Mouse (Mus musculus) neural tube, embryonic 15.5 days (tissue): ENCODE results near the gene Adcy2. TPM values are rescaled to one million over a fixed set of nuclear protein-coding genes. Genes with fewer than 3 reads are reported as not detected.

ENCODE experiments used
- ATAC-seq: fragments of 200-750 bp; cut with Nextera tagmentation; 2 replicates; pipeline ENCODE4 v1.8.0; 2017; ENCODE audit warnings: mild to moderate bottlenecking, moderate TSS enrichment, moderate library complexity; ENCODE audit not compliant: low FRiP score
- H3K27ac ChIP-seq: fragments of 300-500 bp; sonication (generic); replicated peaks from 2 replicates; pipeline ENCODE4 v1.5.1; 2015; ENCODE audit warnings: mild to moderate bottlenecking, inconsistent platforms
- H3K27me3 ChIP-seq: fragments of 300-500 bp; sonication (generic); replicated peaks from 2 replicates; pipeline ENCODE4 v1.6.1; 2015; ENCODE audit warnings: inconsistent platforms
- H3K36me3 ChIP-seq: fragments of 300-500 bp; sonication (generic); 2 replicates; pipeline ENCODE4 v1.6.1; 2015; ENCODE audit warnings: inconsistent platforms
- H3K4me1 ChIP-seq: fragments of 300-500 bp; sonication (generic); 2 replicates; pipeline ENCODE4 v1.6.1; 2015; ENCODE audit warnings: inconsistent platforms
- H3K4me2 ChIP-seq: fragments of 300-500 bp; sonication (generic); 2 replicates; pipeline ENCODE4 v1.6.1; 2015; ENCODE audit warnings: inconsistent platforms, mild to moderate bottlenecking, moderate library complexity
- H3K4me3 ChIP-seq: fragments of 300-500 bp; sonication (generic); replicated peaks from 2 replicates; pipeline ENCODE4 v1.5.1; 2015; ENCODE audit warnings: mild to moderate bottlenecking, inconsistent platforms
- H3K9ac ChIP-seq: fragments of 300-500 bp; sonication (generic); replicated peaks from 2 replicates; pipeline ENCODE4 v1.6.1; 2015; ENCODE audit warnings: mild to moderate bottlenecking, inconsistent platforms
- H3K9me3 ChIP-seq: fragments of 300-500 bp; sonication (generic); replicated peaks from 2 replicates; pipeline ENCODE4 v1.6.1; 2016; ENCODE audit warnings: inconsistent platforms
- WGBS: fragments of 180-500 bp; shearing (Covaris S2); methylation state at CpG from one replicate; pipeline ENCODE4 v1.1.7; 2015; ENCODE audit warnings: mixed read lengths; 5-methylcytosine and 5-hydroxymethylcytosine counted together
- polyA plus RNA-seq: library from polyadenylated mRNA; unstranded; fragments of >200 nt; fragmentation: Nextera tagmentation; extraction: Ambion mirVana; gene quantifications from 2 replicates; pipeline ENCODE4 v1.2.1, GENCODE M21; 2015

Adcy2 gene
- polyA plus RNA-seq, 1 experiment from 2014 or later = 22.0 TPM

DNA sequence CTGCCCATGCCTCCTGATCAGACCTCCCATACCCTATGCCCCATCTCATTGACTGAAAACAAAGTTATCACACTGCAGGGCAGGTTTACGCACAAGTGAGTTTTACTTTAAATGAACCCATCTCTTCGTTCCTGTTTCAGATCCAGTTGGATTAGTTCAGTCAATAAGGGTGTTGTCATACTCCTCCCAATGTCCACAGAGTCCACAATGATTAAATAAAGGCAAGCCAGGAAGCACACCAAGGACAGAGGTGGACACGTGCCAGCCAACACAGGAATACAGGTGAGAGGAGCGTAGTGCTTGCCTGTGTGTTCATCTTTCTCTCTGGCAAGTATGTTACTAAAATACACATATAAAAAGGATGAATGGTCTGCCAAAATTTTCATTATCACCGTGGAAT is 3.3 kb upstream of the Adcy2 start:
- 71% methylated on average over 5 of the region's 5 CpGs for WGBS
- H3K36me3 ChIP-seq = no peaks in the 10 kb centered on the region
- no peak overlapping the region for H3K27ac ChIP-seq
- H3K27me3 ChIP-seq = peaks cover 5% of the 10 kb centered on the region; the same call in 1 of the 2 replicates
- H3K4me2 ChIP-seq = no peak overlapping the region
- H3K4me3 ChIP-seq = no peak overlapping the region
- no peaks in the 10 kb centered on the region for H3K9me3 ChIP-seq
- H3K4me1 ChIP-seq = peaks cover 21% of the 10 kb centered on the region
- ATAC-seq = no peak
- H3K9ac ChIP-seq = no peak overlapping the region

DNA sequence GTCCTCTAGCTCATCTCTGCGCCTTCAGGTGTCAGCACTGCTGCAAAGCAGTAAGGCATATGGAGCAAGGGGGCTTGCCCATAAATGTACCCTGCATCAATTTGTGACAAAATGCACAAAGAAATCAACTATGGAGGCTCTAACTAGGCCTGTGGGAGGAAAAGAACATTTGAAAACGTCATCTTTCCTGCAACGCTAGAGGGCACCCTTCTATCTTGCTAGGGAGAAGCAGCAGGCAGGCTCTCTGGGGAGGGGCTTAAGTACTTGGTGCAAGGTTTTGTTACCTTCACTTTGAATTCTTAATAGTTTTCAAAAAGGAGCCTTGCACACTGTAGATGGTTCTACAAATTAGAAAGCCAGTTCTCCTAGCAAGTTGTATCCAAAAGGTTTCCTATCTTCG is 2.8 kb upstream of the Adcy2 start:
- Histone ChIP-seq H3K4me2 (no peak overlapping the region), H3K4me3 (no peak overlapping the region), H3K9ac (no peak overlapping the region), H3K4me1 (peaks cover 25% of the 10 kb centered on the region), H3K9me3 (no peaks in the 10 kb centered on the region), H3K27me3 (peaks cover 5% of the 10 kb centered on the region; the same call in 1 of the 2 replicates), H3K27ac (no peak overlapping the region), H3K36me3 (no peaks in the 10 kb centered on the region)
- ATAC-seq = no peak
- 22% methylated on average over 4 of the region's 4 CpGs for WGBS

DNA sequence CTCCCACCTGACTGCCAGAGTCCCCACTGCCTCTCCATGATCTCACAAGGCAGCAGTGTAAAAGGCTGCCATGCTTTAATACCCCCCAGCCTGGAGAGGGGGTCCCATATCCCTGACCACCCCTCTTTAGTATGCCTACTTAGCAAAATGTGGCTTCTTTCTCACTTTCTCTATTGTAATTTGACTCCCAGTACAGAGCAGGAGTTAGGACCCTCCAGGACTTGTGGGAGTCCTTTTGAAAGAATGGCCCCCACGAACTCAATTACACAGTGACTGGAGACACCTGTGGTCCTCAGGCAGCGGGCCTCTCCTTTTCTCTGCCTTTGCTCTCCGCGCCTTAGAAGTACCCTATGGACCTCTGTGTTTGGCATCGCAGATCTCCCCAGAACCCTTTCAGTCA is 485 bp upstream of the Adcy2 start:
- ATAC-seq = no peak
- H3K9ac ChIP-seq = peak overlapping the region; percentile 70; the same call in 1 of the 2 replicates

DNA sequence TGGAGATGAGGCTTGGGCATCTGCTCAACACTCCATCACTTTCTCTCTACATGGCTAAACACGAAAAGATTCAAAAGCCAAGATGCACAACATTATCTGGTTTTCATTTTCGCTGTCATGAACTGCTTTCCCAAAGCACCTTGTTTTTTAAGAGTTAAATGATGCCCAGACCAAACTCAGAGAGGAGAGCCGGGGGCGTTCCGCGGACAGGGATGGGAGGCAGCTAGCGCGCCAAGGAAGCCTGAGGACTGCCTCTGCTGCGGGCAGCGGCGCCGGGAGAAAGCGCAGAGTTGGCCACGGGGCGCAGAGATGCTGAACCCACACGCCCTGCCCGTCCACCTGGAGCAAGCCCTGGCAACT is 803 bp downstream of the Adcy2 start:
- Histone ChIP-seq H3K4me1 (peaks cover 31% of the 10 kb centered on the region), H3K9ac (peak overlapping the region; percentile 70), H3K27me3 (peaks cover 5% of the 10 kb centered on the region; the same call in 1 of the 2 replicates), H3K4me2 (peak overlapping the region; percentile 87), H3K4me3 (peak overlapping the region; percentile 66), H3K27ac (peak overlapping the region; percentile 77), H3K36me3 (no peaks in the 10 kb centered on the region), H3K9me3 (no peaks in the 10 kb centered on the region)
- WGBS = under 1% methylated on average over 17 of the region's 17 CpGs
- ATAC-seq = peak; percentile 28

More for the DNA sequence above, 485 bp upstream of the Adcy2 start:
- 47% methylated on average over 5 of the region's 5 CpGs for WGBS
- Histone ChIP-seq H3K9me3 (no peaks in the 10 kb centered on the region), H3K4me3 (peak overlapping the region; percentile 66), H3K4me1 (peaks cover 31% of the 10 kb centered on the region), H3K4me2 (peak overlapping the region; percentile 87), H3K27me3 (peaks cover 5% of the 10 kb centered on the region; the same call in 1 of the 2 replicates), H3K27ac (peak overlapping the region; percentile 77; the same call in 1 of the 2 replicates), H3K36me3 (no peaks in the 10 kb centered on the region)

DNA sequence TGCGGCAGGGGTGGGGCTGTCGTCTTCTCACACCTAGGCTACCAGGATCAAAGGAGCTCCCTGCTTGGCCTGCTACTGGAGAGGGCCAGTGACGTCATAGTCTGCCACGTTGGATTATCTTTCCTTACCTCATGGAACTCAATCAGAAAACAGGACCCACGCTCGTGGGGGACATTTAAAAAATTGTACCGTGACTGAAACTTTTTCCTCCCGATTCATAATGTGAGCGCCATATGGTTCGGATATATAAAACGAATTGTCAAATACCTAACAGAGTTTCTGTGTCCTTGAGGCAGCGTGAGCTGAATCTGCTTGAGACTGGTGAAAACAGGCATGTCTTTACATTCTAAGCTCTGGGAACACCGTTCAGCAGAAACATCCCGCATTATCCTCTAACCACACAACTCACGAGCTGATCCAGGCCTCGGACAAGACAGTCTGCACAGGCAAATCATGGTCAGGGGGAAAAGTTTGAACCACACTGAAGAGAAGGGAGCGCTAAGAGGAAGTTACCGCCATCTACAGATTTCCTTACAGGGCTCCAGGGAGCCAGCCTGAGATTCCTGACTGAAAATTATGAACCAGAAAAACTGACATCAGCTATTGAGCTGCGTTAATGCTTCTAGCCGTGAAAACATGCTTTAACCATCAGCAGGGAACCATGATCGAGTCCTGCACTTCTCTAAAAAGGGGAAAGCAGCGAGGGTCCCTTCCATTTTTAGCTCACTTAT is 1.4 kb downstream of the Adcy2 start:
- no peak for ATAC-seq
- Histone ChIP-seq H3K4me1 (peaks cover 31% of the 10 kb centered on the region), H3K4me3 (peak overlapping the region; percentile 66), H3K36me3 (no peaks in the 10 kb centered on the region), H3K4me2 (peak overlapping the region; percentile 87), H3K9ac (peak overlapping the region; percentile 70), H3K27ac (peak overlapping the region; percentile 34; the same call in 1 of the 2 replicates), H3K27me3 (peaks cover 5% of the 10 kb centered on the region; the same call in 1 of the 2 replicates), H3K9me3 (no peaks in the 10 kb centered on the region)
- WGBS = 7% methylated on average over 22 of the region's 22 CpGs

DNA sequence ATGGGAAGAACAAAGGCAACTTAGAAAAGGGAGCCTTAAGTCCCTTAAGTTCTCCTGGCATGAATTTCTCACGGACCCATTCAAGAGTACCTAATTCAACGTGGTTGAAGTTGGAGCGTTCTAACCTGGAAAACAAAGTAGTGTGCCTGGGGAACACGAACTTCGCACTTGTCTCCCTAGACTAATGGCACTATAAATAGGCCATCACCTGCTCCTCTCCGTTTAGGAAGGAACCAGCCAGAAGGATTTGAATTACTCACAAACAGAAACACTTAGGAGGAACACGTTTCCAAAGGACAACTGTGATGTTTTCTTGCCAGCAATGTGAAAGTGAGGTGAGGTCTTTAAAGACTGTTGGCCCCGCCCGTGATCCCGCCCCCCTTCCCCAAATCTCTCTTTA is 2.0 kb downstream of the Adcy2 start:
- H3K9ac ChIP-seq = no peak overlapping the region; the same call in 1 of the 2 replicates

DNA sequence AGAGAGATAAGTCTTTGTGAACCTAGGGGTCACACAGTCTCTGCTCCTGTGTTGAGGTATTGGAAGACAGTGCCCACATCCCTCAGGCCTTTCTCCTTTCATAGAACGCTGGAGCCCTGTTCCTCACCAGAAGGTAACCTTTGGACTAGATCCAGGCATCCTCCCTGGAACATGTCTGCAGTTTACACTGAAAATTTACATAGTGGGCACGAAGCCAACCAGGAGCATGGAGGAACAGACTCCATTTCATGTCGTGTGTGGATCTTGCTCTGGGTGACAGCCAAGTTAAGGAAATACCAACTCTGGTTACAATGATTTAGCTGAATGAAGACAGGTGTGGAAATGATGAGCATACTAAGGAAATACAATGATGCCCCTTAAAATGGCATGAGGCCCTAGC is 2.7 kb downstream of the Adcy2 start:
- peaks cover 5% of the 10 kb centered on the region; the same call in 1 of the 2 replicates for H3K27me3 ChIP-seq
- H3K36me3 ChIP-seq = no peaks in the 10 kb centered on the region
- no peaks in the 10 kb centered on the region for H3K9me3 ChIP-seq
- H3K4me2 ChIP-seq = peak overlapping the region; percentile 87
- no peak overlapping the region for H3K9ac ChIP-seq
- WGBS = 47% methylated on average over 3 of the region's 3 CpGs
- H3K27ac ChIP-seq = no peak overlapping the region
- no peak overlapping the region for H3K4me3 ChIP-seq
- ATAC-seq = no peak
- H3K4me1 ChIP-seq = peaks cover 27% of the 10 kb centered on the region

More for the DNA sequence above, 2.0 kb downstream of the Adcy2 start:
- Histone ChIP-seq H3K9me3 (no peaks in the 10 kb centered on the region), H3K36me3 (no peaks in the 10 kb centered on the region), H3K4me3 (peak overlapping the region; percentile 66), H3K4me2 (peak overlapping the region; percentile 87), H3K27ac (no peak overlapping the region), H3K4me1 (peaks cover 29% of the 10 kb centered on the region), H3K27me3 (peaks cover 5% of the 10 kb centered on the region; the same call in 1 of the 2 replicates)
- WGBS = 26% methylated on average over 10 of the region's 10 CpGs
- no peak for ATAC-seq

DNA sequence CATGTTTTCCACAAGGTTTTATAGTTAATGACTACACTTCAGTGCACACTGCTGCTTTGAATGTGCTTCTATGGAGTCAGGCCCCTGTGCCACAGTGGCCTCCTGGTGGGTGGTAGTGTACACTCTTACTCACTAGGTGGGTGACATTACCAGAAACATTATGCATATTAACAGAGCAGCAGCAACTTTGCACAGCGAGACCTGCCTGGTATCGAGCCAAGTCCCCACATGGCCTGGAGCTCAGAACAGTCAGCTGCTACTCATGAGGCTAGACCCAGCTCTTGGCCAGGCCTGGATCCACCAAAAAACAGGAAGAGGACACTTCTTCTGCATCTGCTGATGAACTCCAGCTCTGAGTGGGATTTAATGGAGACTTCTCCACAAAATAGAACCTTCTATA is 13.6 kb downstream of the Adcy2 start:
- no peak overlapping the region for H3K4me2 ChIP-seq
- no peak overlapping the region for H3K4me3 ChIP-seq
- WGBS = 63% methylated on average over 2 of the region's 2 CpGs
- no peaks in the 10 kb centered on the region for H3K27me3 ChIP-seq
- H3K36me3 ChIP-seq = no peaks in the 10 kb centered on the region
- H3K9ac ChIP-seq = no peak overlapping the region
- no peaks in the 10 kb centered on the region for H3K9me3 ChIP-seq
- ATAC-seq = no peak
- 0 out of 2 replicates have a peak, but pooled peaks cover 3% of the 10 kb centered on the region for H3K4me1 ChIP-seq
- H3K27ac ChIP-seq = no peak overlapping the region

DNA sequence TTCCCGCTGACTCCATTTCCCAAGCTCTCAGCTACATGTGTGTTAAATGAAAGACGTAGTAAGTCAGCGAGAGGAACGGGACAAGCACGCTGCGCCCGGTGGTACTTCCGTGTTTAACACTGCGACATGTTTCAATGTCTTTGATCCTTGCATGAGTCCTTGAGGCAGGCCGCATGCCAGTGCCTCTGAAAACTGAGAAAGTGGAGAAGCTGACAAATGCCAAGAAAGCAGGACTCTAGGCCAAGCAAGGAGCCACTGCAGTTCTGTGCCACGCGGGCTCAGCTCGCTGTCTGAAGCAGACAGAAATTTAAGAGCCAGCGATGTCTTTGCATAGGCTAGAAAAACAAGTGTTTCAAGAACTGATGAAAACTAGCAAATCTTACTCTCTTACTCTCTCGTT is 15.3 kb downstream of the Adcy2 start:
- H3K27ac ChIP-seq = no peak overlapping the region
- no peaks in the 10 kb centered on the region for H3K9me3 ChIP-seq
- H3K4me2 ChIP-seq = no peak overlapping the region
- WGBS = 88% methylated on average over 15 of the region's 15 CpGs
- no peak overlapping the region for H3K4me3 ChIP-seq
- no peak for ATAC-seq
- no peaks in the 10 kb centered on the region for H3K36me3 ChIP-seq
- no peak overlapping the region for H3K9ac ChIP-seq
- 0 out of 2 replicates have a peak, but pooled peaks cover 3% of the 10 kb centered on the region for H3K4me1 ChIP-seq
- no peaks in the 10 kb centered on the region for H3K27me3 ChIP-seq

DNA sequence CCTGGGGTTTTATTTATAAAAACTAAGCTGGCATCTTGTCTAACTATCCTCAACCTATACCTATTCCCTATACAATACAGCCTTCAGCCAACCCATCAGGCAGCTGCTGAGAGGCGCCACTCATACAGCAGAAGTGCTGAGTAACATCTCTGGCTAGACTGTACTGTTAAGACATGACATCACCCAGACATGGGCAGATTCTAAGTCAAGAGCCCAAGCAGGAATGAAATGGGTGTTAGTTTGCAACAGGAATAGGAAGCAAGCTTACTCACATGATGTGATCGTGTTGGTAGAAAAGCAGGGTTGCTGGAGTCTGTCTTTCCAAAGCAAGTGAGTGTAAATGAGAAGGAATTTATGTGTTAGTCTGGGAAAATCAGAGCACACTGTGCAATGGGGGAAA is 18.3 kb downstream of the Adcy2 start:
- 0 out of 2 replicates have a peak, but pooled peaks cover 3% of the 10 kb centered on the region for H3K4me1 ChIP-seq
- no peak overlapping the region for H3K4me2 ChIP-seq
- H3K9me3 ChIP-seq = no peaks in the 10 kb centered on the region
- no peak for ATAC-seq
- H3K9ac ChIP-seq = no peak overlapping the region
- H3K27ac ChIP-seq = no peak overlapping the region
- no peaks in the 10 kb centered on the region for H3K27me3 ChIP-seq
- H3K36me3 ChIP-seq = no peaks in the 10 kb centered on the region
- 96% methylated on average over 2 of the region's 2 CpGs for WGBS
- no peak overlapping the region for H3K4me3 ChIP-seq

DNA sequence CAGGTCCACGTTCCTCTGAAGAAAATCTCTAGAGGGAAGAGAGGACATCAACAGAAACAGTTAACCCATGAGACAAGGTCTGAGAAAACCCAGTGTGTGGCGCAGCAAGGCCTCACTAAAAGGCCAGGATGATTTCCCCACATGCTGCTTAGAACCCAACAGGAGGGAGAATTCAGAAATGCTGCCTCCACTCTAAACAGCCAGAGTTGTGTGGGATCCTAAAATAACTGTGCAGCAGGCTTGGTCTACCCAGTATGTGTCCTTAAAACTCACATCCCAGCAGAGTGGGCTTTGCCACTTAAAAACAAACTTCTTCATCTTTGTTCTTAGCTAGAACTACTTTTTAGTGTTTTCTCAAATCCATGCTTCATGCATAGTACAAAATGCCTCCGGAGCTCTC is 26.2 kb downstream of the Adcy2 start:
- WGBS = 54% methylated on average over 3 of the region's 3 CpGs
- H3K9me3 ChIP-seq = no peaks in the 10 kb centered on the region
- H3K36me3 ChIP-seq = no peaks in the 10 kb centered on the region
- H3K4me3 ChIP-seq = no peak overlapping the region
- no peak overlapping the region for H3K9ac ChIP-seq
- no peak overlapping the region for H3K4me2 ChIP-seq
- ATAC-seq = no peak
- no peaks in the 10 kb centered on the region for H3K27me3 ChIP-seq
- H3K4me1 ChIP-seq = no peaks in the 10 kb centered on the region
- H3K27ac ChIP-seq = no peak overlapping the region

DNA sequence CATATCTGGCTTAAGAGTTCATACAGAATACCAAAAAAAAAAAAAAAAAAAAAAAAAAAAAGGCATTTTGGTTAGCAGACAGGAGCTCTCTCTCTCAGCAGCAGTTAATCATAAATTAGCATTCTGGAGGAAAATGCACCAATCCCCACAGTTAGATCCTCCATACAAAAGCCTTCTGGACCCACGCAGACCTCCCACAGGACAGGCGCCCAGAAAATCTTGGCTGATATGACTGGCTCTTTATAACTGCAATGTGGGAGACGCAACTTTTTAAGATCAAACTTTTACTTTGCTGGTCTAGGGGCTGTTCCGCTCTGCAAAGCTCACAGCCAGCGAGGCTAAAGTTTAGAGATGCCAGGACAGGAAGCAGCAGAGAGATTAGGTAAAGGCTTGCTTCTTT is 37.8 kb downstream of the Adcy2 start:
- no peaks in the 10 kb centered on the region for H3K36me3 ChIP-seq
- no peaks in the 10 kb centered on the region for H3K4me1 ChIP-seq
- no peak overlapping the region for H3K9ac ChIP-seq
- H3K27ac ChIP-seq = no peak overlapping the region
- 93% methylated on average over 5 of the region's 5 CpGs for WGBS
- ATAC-seq = no peak
- H3K9me3 ChIP-seq = no peaks in the 10 kb centered on the region
- no peak overlapping the region for H3K4me2 ChIP-seq
- H3K27me3 ChIP-seq = no peaks in the 10 kb centered on the region
- H3K4me3 ChIP-seq = no peak overlapping the region
